Mouse (Mus musculus): ENCODE measurements around the gene Gm28051.

DNA sequence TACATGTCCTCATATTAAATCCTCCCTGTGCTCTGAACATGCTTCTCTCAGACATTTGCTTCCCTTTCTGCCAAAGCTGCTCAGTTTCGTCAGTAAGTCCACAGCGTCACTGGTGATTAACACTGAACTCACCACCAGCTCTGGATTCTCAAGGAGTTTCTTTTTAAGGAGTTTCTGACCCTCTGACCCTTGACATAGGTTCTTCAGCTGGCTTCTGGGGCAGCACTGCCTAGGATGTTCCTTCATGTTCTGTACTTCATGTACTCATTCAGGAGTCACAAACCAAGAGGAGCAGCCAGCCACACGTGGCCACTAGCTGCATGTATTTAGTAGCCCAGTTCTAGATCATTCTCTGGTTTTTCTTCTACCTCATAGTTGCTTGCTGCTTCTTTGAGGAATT lies 9.3 kb downstream of the Gm28051 start:
- TF ChIP-seq CTCF (IDR thresholded peaks at IDR 0.05; ENCODE audit: insufficient read depth, low read depth, low read length) (no peak), POLR2A (IDR thresholded peaks at IDR 0.05; ENCODE audit: insufficient read depth, low read depth, low read length) (no peak)
